Mouse (Mus musculus) hindbrain, embryonic 13.5 days (tissue): ENCODE results near the gene Dpy19l2. TPM values are rescaled to one million over a fixed set of nuclear protein-coding genes. Genes with fewer than 3 reads are reported as not detected.
"Not testable (repeated sequence)": the region's sequence is repeated elsewhere in the genome, so short reads cannot be mapped to it uniquely, and the experiment has no call there.

Experiments
- ATAC-seq: fragments of 200-750 bp; cut with Nextera tagmentation; 2 replicates; pipeline ENCODE4 v1.8.0; 2017; ENCODE audit warnings: moderate TSS enrichment; ENCODE audit not compliant: low FRiP score
- H3K27ac ChIP-seq: fragments of 300-500 bp; sonication (generic); 2 replicates; pipeline ENCODE4 v1.5.1; 2015; ENCODE audit warnings: inconsistent platforms, mild to moderate bottlenecking, moderate library complexity
- H3K27me3 ChIP-seq: fragments of 300-500 bp; sonication (generic); 2 replicates; pipeline ENCODE4 v1.6.1; 2015; ENCODE audit warnings: mild to moderate bottlenecking, inconsistent platforms
- H3K36me3 ChIP-seq: fragments of 300-500 bp; sonication (generic); 2 replicates; pipeline ENCODE4 v1.6.1; 2015; ENCODE audit warnings: mild to moderate bottlenecking, inconsistent platforms
- H3K4me1 ChIP-seq: fragments of 300-500 bp; sonication (generic); replicated peaks from 2 replicates; pipeline ENCODE4 v1.6.1; 2015; ENCODE audit warnings: inconsistent platforms
- H3K4me2 ChIP-seq: fragments of 300-500 bp; sonication (generic); 2 replicates; pipeline ENCODE4 v1.6.1; 2015; ENCODE audit warnings: inconsistent platforms, mild to moderate bottlenecking, moderate library complexity
- H3K4me3 ChIP-seq: fragments of 300-500 bp; sonication (generic); 2 replicates; pipeline ENCODE4 v1.5.1; 2015; ENCODE audit warnings: mild to moderate bottlenecking, inconsistent platforms
- H3K9ac ChIP-seq: fragments of 300-500 bp; sonication (generic); 2 replicates; pipeline ENCODE4 v1.6.1; 2015; ENCODE audit warnings: mild to moderate bottlenecking, inconsistent platforms
- H3K9me3 ChIP-seq: fragments of 300-500 bp; sonication (generic); 2 replicates; pipeline ENCODE4 v1.6.1; 2016; ENCODE audit warnings: inconsistent platforms
- WGBS: fragments of 180-500 bp; shearing (Covaris S2); methylation state at CpG from one replicate; pipeline ENCODE4 v1.1.7; 2015; 5-methylcytosine and 5-hydroxymethylcytosine counted together
- polyA plus RNA-seq: library from polyadenylated mRNA; unstranded; fragments of >200 nt; fragmentation: Nextera tagmentation; extraction: Ambion mirVana; gene quantifications from 2 replicates; pipeline ENCODE4 v1.2.1, GENCODE M21; 2015

Dpy19l2 gene
- polyA plus RNA-seq = 0.18 and 0.22 TPM in 2 replicates

GRCm38 (mm10) chr9:24695700-24696404, at the start of gene Dpy19l2:
Gene Dpy19l2, minus strand, starts transcription at chr9:24696293.
- H3K4me3 ChIP-seq = peak within 1 kb of the TSS; percentile 51
- peaks cover 21% of the 10 kb centered on the region; the same call in 1 of the 2 replicates for H3K27me3 ChIP-seq
- no peaks in the 10 kb centered on the region for H3K36me3 ChIP-seq
- whole genome bisulfite sequencing = under 1% methylated on average over 45 of the region's 45 CpGs
- peak within 1 kb of the TSS; percentile 91 for H3K4me2 ChIP-seq
- H3K9me3 ChIP-seq = 0 out of 2 replicates have a peak, but pooled peaks cover 3% of the 10 kb centered on the region
- peak; percentile 98 for ATAC-seq
- peaks cover 12% of the 10 kb centered on the region for H3K4me1 ChIP-seq
- peak within 1 kb of the TSS; percentile 70 for H3K9ac ChIP-seq
- no peak within 1 kb of the TSS for H3K27ac ChIP-seq

GRCm38 (mm10) chr9:24744958-24745357, 48.9 kb upstream of the Dpy19l2 start:
- H3K9me3 ChIP-seq = no peaks in the 10 kb centered on the region
- no peak overlapping the region for H3K4me3 ChIP-seq
- no peak overlapping the region for H3K4me2 ChIP-seq
- H3K9ac ChIP-seq = no peak overlapping the region
- no peaks in the 10 kb centered on the region for H3K27me3 ChIP-seq
- 92% methylated on average over 5 of the region's 5 CpGs for WGBS
- no peak for ATAC-seq
- no peaks in the 10 kb centered on the region for H3K36me3 ChIP-seq
- H3K4me1 ChIP-seq = no peaks in the 10 kb centered on the region
- no peak overlapping the region for H3K27ac ChIP-seq

GRCm38 (mm10) chr9:24701246-24701645, 5.2 kb upstream of the Dpy19l2 start:
- Histone ChIP-seq H3K9me3 (0 out of 2 replicates have a peak, but pooled peaks cover 3% of the 10 kb centered on the region), H3K4me1 (peaks cover 4% of the 10 kb centered on the region; the same call in 1 of the 2 replicates), H3K9ac (no peak overlapping the region), H3K27me3 (peaks cover 8% of the 10 kb centered on the region; the same call in 1 of the 2 replicates), H3K4me2 (no peak overlapping the region), H3K36me3 (no peaks in the 10 kb centered on the region), H3K4me3 (no peak overlapping the region), H3K27ac (no peak overlapping the region)
- ATAC-seq = no peak

GRCm38 (mm10) chr9:24696405-24696778, 299 bp upstream of the Dpy19l2 start:
- peak; percentile 53 for ATAC-seq
- H3K9me3 ChIP-seq = 0 out of 2 replicates have a peak, but pooled peaks cover 3% of the 10 kb centered on the region
- peak overlapping the region; percentile 91 for H3K4me2 ChIP-seq
- WGBS = 18% methylated on average over 9 of the region's 9 CpGs
- peaks cover 21% of the 10 kb centered on the region; the same call in 1 of the 2 replicates for H3K27me3 ChIP-seq
- no peaks in the 10 kb centered on the region for H3K36me3 ChIP-seq
- H3K27ac ChIP-seq = no peak overlapping the region
- peaks cover 12% of the 10 kb centered on the region for H3K4me1 ChIP-seq
- peak overlapping the region; percentile 70 for H3K9ac ChIP-seq
- peak overlapping the region; percentile 51 for H3K4me3 ChIP-seq

- H3K4me2 ChIP-seq = not testable (repeated sequence)
- 94% methylated on average over 2 of the region's 2 CpGs for WGBS
Measured at GRCm38 (mm10) chr9:24637341-24637740, 58.8 kb downstream of the Dpy19l2 start.

GRCm38 (mm10) chr9:24624896-24625295, 71.2 kb downstream of the Dpy19l2 start, which contains the start of gene Cypt4:
Gene Cypt4, plus strand, starts transcription at chr9:24625196.
- 93% methylated on average over 5 of the region's 5 CpGs for whole genome bisulfite sequencing
- no peaks in the 10 kb centered on the region for H3K36me3 ChIP-seq
- no peak within 1 kb of the TSS for H3K4me2 ChIP-seq
- no peak within 1 kb of the TSS for H3K9ac ChIP-seq
- H3K4me1 ChIP-seq = no peaks in the 10 kb centered on the region
- no peak within 1 kb of the TSS for H3K4me3 ChIP-seq
- ATAC-seq = no peak
- no peaks in the 10 kb centered on the region for H3K27me3 ChIP-seq
- H3K9me3 ChIP-seq = no peaks in the 10 kb centered on the region
- no peak within 1 kb of the TSS for H3K27ac ChIP-seq

More at GRCm38 (mm10) chr9:24637341-24637740, 58.8 kb downstream of the Dpy19l2 start:
- not testable (repeated sequence) for H3K27ac ChIP-seq, ATAC-seq, H3K27me3 ChIP-seq, H3K9me3 ChIP-seq, H3K4me1 ChIP-seq, H3K9ac ChIP-seq, H3K4me3 ChIP-seq, H3K36me3 ChIP-seq

- no peak overlapping the region for H3K4me2 ChIP-seq
- 48% methylated on average over 2 of the region's 2 CpGs for WGBS
- no peaks in the 10 kb centered on the region for H3K27me3 ChIP-seq
- ATAC-seq = no peak
- no peak overlapping the region for H3K27ac ChIP-seq
- no peak overlapping the region for H3K9ac ChIP-seq
- no peaks in the 10 kb centered on the region for H3K36me3 ChIP-seq
- no peaks in the 10 kb centered on the region for H3K9me3 ChIP-seq
- H3K4me3 ChIP-seq = no peak overlapping the region
- no peaks in the 10 kb centered on the region for H3K4me1 ChIP-seq
Measured at GRCm38 (mm10) chr9:24538159-24538558, 157.9 kb downstream of the Dpy19l2 start.

GRCm38 (mm10) chr9:24516575-24517139, 179.4 kb downstream of the Dpy19l2 start:
- H3K36me3 ChIP-seq = no peaks in the 10 kb centered on the region
- 63% methylated on average over 10 of the region's 10 CpGs for WGBS
- no peak overlapping the region for H3K27ac ChIP-seq
- H3K9me3 ChIP-seq = no peaks in the 10 kb centered on the region
- no peak overlapping the region for H3K4me2 ChIP-seq
- no peaks in the 10 kb centered on the region for H3K27me3 ChIP-seq
- H3K9ac ChIP-seq = no peak overlapping the region
- no peaks in the 10 kb centered on the region for H3K4me1 ChIP-seq
- ATAC-seq = peak; percentile 87
- H3K4me3 ChIP-seq = no peak overlapping the region

GRCm38 (mm10) chr9:24514078-24514469, 182.0 kb downstream of the Dpy19l2 start:
- 79% methylated on average over 5 of the region's 5 CpGs for WGBS
- H3K4me3 ChIP-seq = no peak overlapping the region
- H3K4me2 ChIP-seq = no peak overlapping the region
- no peak overlapping the region for H3K27ac ChIP-seq
- no peaks in the 10 kb centered on the region for H3K4me1 ChIP-seq
- ATAC-seq = no peak
- H3K9me3 ChIP-seq = no peaks in the 10 kb centered on the region
- no peaks in the 10 kb centered on the region for H3K27me3 ChIP-seq
- H3K9ac ChIP-seq = no peak overlapping the region
- no peaks in the 10 kb centered on the region for H3K36me3 ChIP-seq

- Histone ChIP-seq H3K27me3 (no peaks in the 10 kb centered on the region), H3K9me3 (no peaks in the 10 kb centered on the region), H3K4me1 (no peaks in the 10 kb centered on the region), H3K9ac (no peak overlapping the region), H3K36me3 (no peaks in the 10 kb centered on the region), H3K4me3 (no peak overlapping the region), H3K4me2 (no peak overlapping the region), H3K27ac (no peak overlapping the region)
- ATAC-seq = no peak
- WGBS = 76% methylated on average over 9 of the region's 9 CpGs
Measured at GRCm38 (mm10) chr9:24513290-24514077, 182.6 kb downstream of the Dpy19l2 start.

GRCm38 (mm10) chr9:24512121-24512539, 184.0 kb downstream of the Dpy19l2 start:
- no peaks in the 10 kb centered on the region for H3K4me1 ChIP-seq
- H3K27me3 ChIP-seq = no peaks in the 10 kb centered on the region
- ATAC-seq = no peak
- H3K9me3 ChIP-seq = no peaks in the 10 kb centered on the region
- no peak overlapping the region for H3K4me2 ChIP-seq
- no peak overlapping the region for H3K27ac ChIP-seq
- no peaks in the 10 kb centered on the region for H3K36me3 ChIP-seq
- no peak overlapping the region for H3K4me3 ChIP-seq
- 89% methylated on average over 5 of the region's 5 CpGs for WGBS
- H3K9ac ChIP-seq = no peak overlapping the region

- Histone ChIP-seq H3K27ac (no peak overlapping the region), H3K9ac (no peak overlapping the region), H3K4me3 (no peak overlapping the region), H3K9me3 (no peaks in the 10 kb centered on the region), H3K4me1 (no peaks in the 10 kb centered on the region), H3K4me2 (no peak overlapping the region), H3K36me3 (no peaks in the 10 kb centered on the region), H3K27me3 (no peaks in the 10 kb centered on the region)
- WGBS = 92% methylated on average over 4 of the region's 4 CpGs
- ATAC-seq = no peak
Measured at GRCm38 (mm10) chr9:24511371-24512120, 184.5 kb downstream of the Dpy19l2 start.
